Mouse (Mus musculus) urinary bladder, adult 18-20 months (tissue): ENCODE results near the gene Gpr22.

Source experiments
- DNase-seq, 2 experiments: peaks; one replicate each; pipeline ENCODE4 v3.0.0; 2022; ENCODE audit warnings: low spot score in 2 of 2, mixed read lengths in 2 of 2

Gene Gpr22

DNA sequence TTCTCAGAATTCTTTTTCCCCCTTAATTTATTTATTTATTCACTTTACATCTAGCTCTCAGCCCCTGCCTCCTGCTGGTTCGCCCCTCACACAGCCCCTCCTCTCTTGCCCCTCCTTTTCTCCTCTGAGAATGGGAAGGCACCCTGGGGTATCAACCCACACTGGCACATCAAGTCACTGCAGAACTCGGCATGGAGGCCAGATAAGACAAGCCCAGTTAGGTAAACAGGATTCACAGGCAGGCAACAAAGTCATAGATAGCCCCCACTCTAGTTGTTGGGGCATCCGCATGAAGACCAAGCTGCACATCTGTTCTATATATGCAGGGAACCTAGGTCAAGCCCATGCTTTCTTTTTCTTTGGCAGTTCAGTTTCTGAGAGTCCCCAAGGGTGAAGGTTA is 46.6 kb downstream of the Gpr22 start:
- DNase-seq, result no peak

GRCm38 (mm10) chr12:31665999-31666398 is 47.7 kb downstream of the Gpr22 start:
- DNase-seq, result no peak
